Mouse (Mus musculus) splenic B cell, adult 2 months (primary cell): ENCODE measurements at regions not wholly inside any gene's neighbourhood (a gene's known extent, or its start where the extent isn't known, plus 50 kb on each side); places are given as distances from the start of the nearest gene placed in this dataset.

ENCODE experiments used
- DNase-seq: peaks from one replicate; pipeline ENCODE4 v3.0.0-alpha.2; 2011; ENCODE audit warnings: low read depth, low spot score
- H3K27me3 ChIP-seq: 2 replicates; pipeline ENCODE4 v1.6.1; 2012; ENCODE audit warnings: mild to moderate bottlenecking, low read length, moderate library complexity, mixed read lengths; ENCODE audit not compliant: control insufficient read depth, poor library complexity, insufficient read depth, severe bottlenecking
- H3K36me3 ChIP-seq: 2 replicates; pipeline ENCODE4 v1.6.1; 2012; ENCODE audit warnings: mild to moderate bottlenecking, low read length, moderate library complexity, mixed read lengths; ENCODE audit not compliant: control insufficient read depth, poor library complexity, insufficient read depth, severe bottlenecking

DNA sequence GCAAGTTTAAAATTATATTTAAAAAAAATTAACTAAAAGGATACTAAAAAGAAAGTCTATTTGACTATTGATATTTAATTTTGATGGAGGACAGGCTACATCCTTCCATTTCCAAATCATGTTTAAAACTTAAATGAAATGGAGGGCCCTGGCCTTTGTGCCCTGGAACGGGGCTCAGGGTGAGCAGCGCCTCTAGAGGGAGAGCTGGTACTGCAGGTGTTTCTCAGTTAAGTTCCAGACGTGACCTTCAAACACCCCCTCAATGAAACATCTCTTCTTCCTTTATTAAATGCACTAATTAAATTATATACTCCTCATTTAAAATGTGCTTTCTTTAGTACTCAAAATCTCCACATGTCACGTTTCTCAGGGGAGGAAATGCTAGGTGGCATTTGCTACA, 282.5 kb downstream of the Sox11 start:
- no peak for DNase-seq
- no peaks in the 10 kb centered on the region for H3K36me3 ChIP-seq
- H3K27me3 ChIP-seq = no peaks in the 10 kb centered on the region

DNA sequence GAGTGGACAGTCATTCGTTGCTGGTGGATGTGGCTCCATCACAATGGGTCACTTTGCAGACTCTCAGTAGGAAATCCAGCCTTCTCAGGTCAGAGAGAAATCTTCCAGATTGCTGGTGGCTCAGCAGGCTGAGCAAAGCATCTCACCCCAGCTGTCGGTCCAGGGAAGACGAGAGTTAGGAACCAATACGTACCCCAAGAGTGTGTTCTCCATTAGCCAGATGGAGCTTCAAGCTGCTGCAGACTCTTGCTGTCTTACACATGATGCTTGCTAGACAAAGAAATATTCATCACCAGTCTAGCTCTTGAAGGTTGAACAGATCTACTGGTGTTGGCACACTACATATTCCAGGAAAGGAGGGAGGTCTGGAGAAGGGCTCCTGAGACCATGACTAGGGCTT, 288.0 kb downstream of the Sox11 start:
- H3K27me3 ChIP-seq = no peaks in the 10 kb centered on the region
- DNase-seq = no peak
- H3K36me3 ChIP-seq = no peaks in the 10 kb centered on the region

DNA sequence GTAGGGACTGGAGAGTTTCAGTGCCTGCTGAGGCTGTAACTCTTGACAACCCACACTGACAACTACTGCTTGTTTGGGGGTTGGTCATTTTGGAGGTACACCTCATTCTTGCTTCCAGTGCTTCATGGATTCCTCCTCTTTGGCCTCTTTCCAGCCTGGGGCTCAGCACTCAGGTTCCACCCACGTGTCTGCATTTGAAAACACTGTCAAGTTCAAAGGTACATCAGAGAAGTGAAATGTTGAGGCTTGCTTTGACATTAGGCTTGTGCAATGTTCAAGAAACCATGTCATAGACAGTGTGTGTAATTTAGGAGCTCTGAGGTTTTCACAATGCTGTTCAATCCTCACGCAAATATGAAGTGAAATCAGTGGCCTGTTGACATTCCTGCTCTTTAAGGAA, 304.5 kb downstream of the Sox11 start:
- H3K36me3 ChIP-seq = no peaks in the 10 kb centered on the region
- DNase-seq = no peak
- H3K27me3 ChIP-seq = no peaks in the 10 kb centered on the region

- Histone ChIP-seq H3K36me3 (no peaks in the 10 kb centered on the region), H3K27me3 (no peaks in the 10 kb centered on the region)
- no peak for DNase-seq
These were observed 322.6 kb downstream of the Sox11 start for GRCm38 (mm10) chr12:27019751-27020150.

GRCm38 (mm10) chr12:27018366-27018765, 324.0 kb downstream of the Sox11 start:
- DNase-seq = no peak
- H3K27me3 ChIP-seq = no peaks in the 10 kb centered on the region
- H3K36me3 ChIP-seq = no peaks in the 10 kb centered on the region

DNA sequence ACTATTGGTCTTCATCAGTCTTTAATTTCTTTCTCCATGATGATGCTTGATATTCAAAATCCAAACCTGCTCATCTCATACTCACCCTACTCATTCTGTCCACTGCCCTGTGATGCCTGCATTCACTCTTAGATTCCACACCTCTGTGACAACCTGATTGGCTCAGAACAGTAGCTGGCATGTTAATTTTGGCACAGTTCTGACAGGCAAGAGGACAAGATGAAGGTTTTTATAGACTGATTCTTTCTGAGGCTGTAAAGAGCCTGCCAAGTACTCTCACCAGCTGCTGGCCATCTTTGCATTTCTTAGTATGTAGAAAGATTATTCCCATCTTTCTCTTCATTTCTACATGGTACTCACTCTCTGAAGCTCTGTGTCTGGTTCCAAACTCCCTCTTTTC, 343.1 kb downstream of the Sox11 start:
- no peak for DNase-seq
- H3K36me3 ChIP-seq = no peaks in the 10 kb centered on the region
- no peaks in the 10 kb centered on the region for H3K27me3 ChIP-seq

GRCm38 (mm10) chr12:26976284-26977065, 365.9 kb downstream of the Sox11 start:
- no peaks in the 10 kb centered on the region for H3K36me3 ChIP-seq
- no peak for DNase-seq
- no peaks in the 10 kb centered on the region for H3K27me3 ChIP-seq

- no peak for DNase-seq
- no peaks in the 10 kb centered on the region for H3K27me3 ChIP-seq
- H3K36me3 ChIP-seq = no peaks in the 10 kb centered on the region
These were observed 369.8 kb downstream of the Sox11 start for GRCm38 (mm10) chr12:26972495-26973113.

- no peak for DNase-seq
- Histone ChIP-seq H3K27me3 (no peaks in the 10 kb centered on the region), H3K36me3 (no peaks in the 10 kb centered on the region)
These were observed 375.2 kb downstream of the Sox11 start for GRCm38 (mm10) chr12:26967018-26967737.

GRCm38 (mm10) chr12:26963917-26964316, 378.5 kb downstream of the Sox11 start:
- no peaks in the 10 kb centered on the region for H3K27me3 ChIP-seq
- no peak for DNase-seq
- H3K36me3 ChIP-seq = no peaks in the 10 kb centered on the region

- DNase-seq = no peak
- no peaks in the 10 kb centered on the region for H3K36me3 ChIP-seq
- H3K27me3 ChIP-seq = no peaks in the 10 kb centered on the region
These were observed 402.5 kb downstream of the Sox11 start for GRCm38 (mm10) chr12:26939831-26940230.

DNA sequence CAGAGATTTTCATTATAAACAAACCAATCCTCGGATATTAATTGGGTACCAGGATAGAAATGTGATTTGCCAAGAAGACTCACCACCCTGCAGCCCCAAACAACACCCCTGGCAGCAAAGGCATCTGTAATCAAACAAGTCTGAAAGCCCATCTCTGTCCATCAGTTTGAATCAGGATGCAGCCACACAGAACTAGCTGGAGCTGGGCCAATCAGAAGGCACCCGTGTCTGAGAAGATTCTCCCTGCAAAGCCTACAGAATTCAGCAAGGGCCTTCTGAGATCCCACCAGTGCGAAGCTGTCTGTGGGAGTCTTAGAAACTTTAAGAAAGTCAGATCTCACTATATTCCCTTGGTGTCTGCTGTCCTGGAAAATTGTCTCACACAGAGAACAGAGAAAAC, 404.5 kb downstream of the Sox11 start:
- no peak for DNase-seq
- Histone ChIP-seq H3K27me3 (no peaks in the 10 kb centered on the region), H3K36me3 (no peaks in the 10 kb centered on the region)

DNA sequence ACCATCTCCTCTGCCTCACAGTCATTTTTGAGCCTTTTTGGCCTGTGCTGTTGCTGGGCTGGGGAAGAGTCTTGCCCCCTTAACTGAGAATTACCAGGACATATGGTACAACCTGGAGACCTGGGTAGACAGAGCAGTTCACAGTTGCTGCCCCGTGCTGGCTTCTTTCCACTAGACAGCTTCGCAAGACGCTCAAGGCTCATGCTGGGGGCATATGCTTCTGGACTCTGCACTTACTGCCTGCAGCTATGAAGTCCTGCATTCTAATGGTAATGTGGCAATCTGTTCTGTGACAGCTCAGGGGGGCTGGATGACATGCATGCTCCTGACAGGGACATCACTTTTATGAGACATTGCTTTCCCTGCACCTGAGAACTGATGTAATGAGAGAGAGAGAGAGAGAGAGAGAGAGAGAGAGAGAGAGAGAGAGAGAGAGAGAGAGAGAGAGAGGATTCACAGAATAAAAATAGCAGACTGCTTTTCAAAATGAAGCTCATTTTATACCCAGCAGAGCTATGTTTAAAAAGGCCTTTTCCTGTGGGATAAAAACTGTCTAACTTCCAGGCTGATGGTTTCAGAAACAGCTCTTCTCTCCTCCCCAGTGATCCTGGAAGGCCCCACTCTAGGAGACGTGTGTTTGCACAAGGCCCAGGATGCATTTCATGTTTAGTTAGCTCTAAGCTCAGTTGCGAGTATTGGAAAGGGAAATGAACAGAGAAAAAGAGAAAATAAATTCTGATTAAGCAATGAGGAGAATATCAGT, 405.5 kb downstream of the Sox11 start:
- no peak for DNase-seq
- H3K27me3 ChIP-seq = no peaks in the 10 kb centered on the region
- no peaks in the 10 kb centered on the region for H3K36me3 ChIP-seq

DNA sequence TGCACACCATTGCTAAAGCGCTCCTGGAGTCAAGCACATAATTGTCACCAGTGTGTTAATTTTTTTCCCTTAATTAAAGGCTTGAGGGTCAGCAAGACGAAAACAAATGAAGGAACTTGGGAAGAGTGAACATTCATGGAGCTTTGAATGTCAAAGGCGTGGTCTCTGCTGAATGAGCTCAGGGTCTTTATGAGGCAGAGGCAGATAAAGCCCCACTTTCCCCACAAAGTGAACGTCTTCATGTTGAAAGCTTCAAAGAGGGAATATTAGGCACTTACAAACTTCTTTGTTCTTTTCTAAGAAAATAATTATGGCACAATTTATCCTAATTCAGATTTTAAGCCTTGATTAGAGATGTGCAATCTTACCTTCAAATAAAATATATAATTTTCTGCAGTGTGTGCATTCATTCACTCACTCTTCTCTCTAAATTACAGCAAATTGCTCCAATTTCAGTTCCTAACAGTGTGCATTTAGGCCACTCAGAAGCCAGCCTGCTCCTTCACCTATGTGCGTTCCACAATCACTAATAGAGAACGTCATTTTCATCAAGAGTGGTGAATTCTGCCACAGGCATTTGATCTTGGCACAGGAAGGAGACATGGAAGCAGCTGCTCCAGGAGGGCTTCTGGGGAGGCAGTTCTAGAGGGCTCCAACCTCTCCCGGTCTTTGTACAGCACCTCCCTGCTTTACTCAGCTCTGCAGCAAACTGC, 412.1 kb downstream of the Sox11 start:
- no peaks in the 10 kb centered on the region for H3K36me3 ChIP-seq
- no peak for DNase-seq

More for the DNA sequence above, 412.1 kb downstream of the Sox11 start:
- H3K27me3 ChIP-seq = no peaks in the 10 kb centered on the region; the same call in 1 of the 2 replicates
